Mouse (Mus musculus) myocyte (in vitro differentiated cells): ENCODE results near the gene Trak1.

Experiments used
- E2F4 ChIP-seq: IDR thresholded peaks from one replicate; pipeline ENCODE4 v1.6.1; 2011; ENCODE audit warnings: mild to moderate bottlenecking, control low read depth, moderate library complexity; ENCODE audit not compliant: insufficient read depth
- MYOG ChIP-seq, 3 experiments: IDR thresholded peaks; one replicate each; pipeline ENCODE4 v1.6.1; 2011; ENCODE audit warnings: control low read depth in 2 of 3, low read depth in 2 of 3, mild to moderate bottlenecking in 2 of 3; ENCODE audit not compliant: insufficient read length in 2 of 3, control insufficient read depth in 1 of 3, insufficient read depth in 1 of 3
- POLR2A ChIP-seq: IDR thresholded peaks from one replicate; pipeline ENCODE4 v1.6.1; 2011; ENCODE audit warnings: low read depth, mild to moderate bottlenecking, control low read depth, moderate library complexity; ENCODE audit not compliant: insufficient read length
- POLR2AphosphoS2 ChIP-seq: IDR thresholded peaks from one replicate; pipeline ENCODE4 v1.6.1; 2011; ENCODE audit warnings: low read depth, control low read depth; ENCODE audit not compliant: insufficient read length
- TCF12 ChIP-seq: IDR thresholded peaks from one replicate; pipeline ENCODE4 v1.6.1; 2011; ENCODE audit warnings: mild to moderate bottlenecking, control low read depth; ENCODE audit not compliant: poor library complexity, insufficient read depth, severe bottlenecking
- TCF3 ChIP-seq: IDR thresholded peaks from one replicate; pipeline ENCODE4 v1.6.1; 2011; ENCODE audit warnings: low read depth, control low read depth; ENCODE audit not compliant: insufficient read length
- USF1 ChIP-seq: IDR thresholded peaks from one replicate; pipeline ENCODE4 v1.6.1; 2011; ENCODE audit warnings: low read depth, mild to moderate bottlenecking, control low read depth, moderate library complexity

GRCm38 (mm10) chr9:121371346-121371891 lies 74.1 kb downstream of the Trak1 start:
- TF ChIP-seq POLR2A (peak; percentile 50), E2F4 (no peak), POLR2AphosphoS2 (no peak), USF1 (no peak), MYOG (IDR thresholded peaks at IDR 0.05; ENCODE audit: control insufficient read depth in 1 of 3, insufficient read depth in 1 of 3, insufficient read length in 2 of 3, low read depth in 2 of 3) (peak in 2 of 3 experiments; percentile 21 to 80), TCF12 (no peak), TCF3 (no peak)
